Mouse (Mus musculus) stomach, postnatal 0 days (tissue): ENCODE results near the gene Rnf168.

Experiments used
- CTCF ChIP-seq: IDR thresholded peaks from 2 replicates; pipeline ENCODE4 v1.5.1; 2016; ENCODE audit warnings: antibody characterized with exemption, low read depth, mild to moderate bottlenecking, moderate library complexity
- EP300 ChIP-seq: optimal IDR thresholded peaks from 2 replicates; pipeline ENCODE3; 2016; ENCODE audit warnings: antibody characterized with exemption

GRCm38 (mm10) chr16:32239428-32240312, 37.6 kb upstream of the Rnf168 start:
- TF ChIP-seq EP300 (no peak), CTCF (no peak)
